Mouse (Mus musculus) erythroblast, embryonic 14.5 days (primary cell): ENCODE results near the gene Plekho2.

Source experiments
- GATA1 ChIP-seq: IDR thresholded peaks from 2 replicates; pipeline ENCODE4 v1.6.1; 2012; ENCODE audit warnings: low read length, inconsistent platforms, mixed read lengths
- TAL1 ChIP-seq: IDR thresholded peaks from 3 replicates; pipeline ENCODE4 v1.6.1; 2012; ENCODE audit warnings: low read length, inconsistent platforms, mixed read lengths

- TF ChIP-seq TAL1, result no peak
- TF ChIP-seq GATA1, result no peak
These were observed 59.9 kb downstream of the Plekho2 start, which contains the start of gene Ankdd1a for GRCm38 (mm10) chr9:65519807-65520504.
